Mouse (Mus musculus) olfactory bulb, adult 2 months (tissue): ENCODE measurements around the gene Gm20696. TPM values are rescaled to one million over a fixed set of nuclear protein-coding genes. Genes with fewer than 3 reads are reported as not detected.

ENCODE experiments used
- H3K27ac ChIP-seq: fragments of 200-500 bp; 2 replicates; pipeline ENCODE4 v1.5.1; 2012; ENCODE audit warnings: low read depth, low read length; ENCODE audit not compliant: insufficient read depth
- H3K4me1 ChIP-seq: fragments of 200-500 bp; 2 replicates; pipeline ENCODE4 v1.6.1; 2012; ENCODE audit warnings: low read length; ENCODE audit not compliant: control insufficient read depth, insufficient read depth
- H3K4me3 ChIP-seq: fragments of 200-500 bp; 2 replicates; pipeline ENCODE4 v1.5.1; 2012; ENCODE audit warnings: mild to moderate bottlenecking, low read depth, low read length, moderate library complexity; ENCODE audit not compliant: insufficient read depth
- CTCF ChIP-seq: fragments of 200-500 bp; IDR thresholded peaks from 2 replicates; pipeline ENCODE4 v1.5.1; 2012; ENCODE audit warnings: low read depth, mild to moderate bottlenecking, low read length, moderate library complexity; ENCODE audit not compliant: insufficient read depth
- POLR2A ChIP-seq: fragments of 200-500 bp; IDR thresholded peaks from 2 replicates; pipeline ENCODE4 v1.6.1; 2012; ENCODE audit warnings: mild to moderate bottlenecking, low read depth, low read length, moderate library complexity; ENCODE audit not compliant: insufficient read depth
- WGBS: fragments of 180-500 bp; shearing (Covaris S2); methylation state at CpG from one replicate; pipeline ENCODE4 v1.1.7; 2018; 5-methylcytosine and 5-hydroxymethylcytosine counted together
- polyA plus RNA-seq: library from polyadenylated mRNA; stranded (reverse); fragments of >200 nt; gene quantifications from 2 replicates; pipeline ENCODE4 v1.2.4, GENCODE M21; 2012; ENCODE audit warnings: low replicate concordance; ENCODE audit not compliant: missing spikeins, insufficient read depth, insufficient read length

Gm20696 gene
- polyA plus RNA-seq, 1 experiment, result not detected

- TF ChIP-seq CTCF (no peak), POLR2A (no peak)
- Histone ChIP-seq H3K4me3 (no peak overlapping the region), H3K27ac (no peak overlapping the region), H3K4me1 (peaks cover 3% of the 10 kb centered on the region; the same call in 1 of the 2 replicates)
- 84% methylated on average over 2 of the region's 2 CpGs for WGBS
These were observed 14.3 kb downstream of the Gm20696 start for GRCm38 (mm10) chr6:99652341-99652740.

- TF ChIP-seq POLR2A (no peak), CTCF (no peak)
- Histone ChIP-seq H3K4me3 (no peak overlapping the region), H3K4me1 (peaks cover 3% of the 10 kb centered on the region), H3K27ac (no peak overlapping the region)
- WGBS, result 86% methylated on average over 2 of the region's 2 CpGs
These were observed 17.3 kb downstream of the Gm20696 start for GRCm38 (mm10) chr6:99649307-99649706.

GRCm38 (mm10) chr6:99646344-99646743 lies 20.3 kb downstream of the Gm20696 start:
- Histone ChIP-seq H3K4me1 (peaks cover 2% of the 10 kb centered on the region; the same call in 1 of the 2 replicates), H3K27ac (no peak overlapping the region), H3K4me3 (no peak overlapping the region)
- TF ChIP-seq CTCF, result no peak
- 91% methylated on average over 10 of the region's 10 CpGs for WGBS

GRCm38 (mm10) chr6:99644876-99645275 lies 21.7 kb downstream of the Gm20696 start:
- Histone ChIP-seq H3K4me1 (peaks cover 2% of the 10 kb centered on the region; the same call in 1 of the 2 replicates), H3K27ac (no peak overlapping the region), H3K4me3 (no peak overlapping the region)
- TF ChIP-seq POLR2A (no peak), CTCF (no peak)
- 89% methylated on average over 5 of the region's 5 CpGs for WGBS

- H3K27ac ChIP-seq, result no peak overlapping the region
- WGBS, result 68% methylated on average over 5 of the region's 5 CpGs
- TF ChIP-seq POLR2A, result no peak
- no peak for TF ChIP-seq CTCF
- no peak overlapping the region for H3K4me3 ChIP-seq
- H3K4me1 ChIP-seq, result peaks cover 2% of the 10 kb centered on the region; the same call in 1 of the 2 replicates
These were observed 22.2 kb downstream of the Gm20696 start for GRCm38 (mm10) chr6:99644386-99644785.

- Histone ChIP-seq H3K4me3 (no peak overlapping the region), H3K4me1 (peaks cover 2% of the 10 kb centered on the region; the same call in 1 of the 2 replicates), H3K27ac (no peak overlapping the region)
- WGBS, result 54% methylated on average over 10 of the region's 10 CpGs
- TF ChIP-seq CTCF (no peak), POLR2A (no peak)
These were observed 23.0 kb downstream of the Gm20696 start for GRCm38 (mm10) chr6:99643439-99644199.

GRCm38 (mm10) chr6:99637456-99637855 lies 29.1 kb downstream of the Gm20696 start:
- no peak overlapping the region for H3K4me3 ChIP-seq
- peaks cover 11% of the 10 kb centered on the region for H3K4me1 ChIP-seq
- 0 out of 2 replicates have a peak overlapping the region, but pooled peaks have one; percentile 2 for H3K27ac ChIP-seq
- WGBS, result 57% methylated on average over 4 of the region's 4 CpGs
- TF ChIP-seq CTCF, result no peak
- no peak for TF ChIP-seq POLR2A

GRCm38 (mm10) chr6:99636801-99637200 lies 29.8 kb downstream of the Gm20696 start:
- TF ChIP-seq CTCF, result no peak
- no peak for TF ChIP-seq POLR2A
- WGBS, result 59% methylated on average over 8 of the region's 8 CpGs
- 0 out of 2 replicates have a peak overlapping the region, but pooled peaks have one; percentile 10 for H3K27ac ChIP-seq
- H3K4me3 ChIP-seq, result no peak overlapping the region
- peaks cover 11% of the 10 kb centered on the region for H3K4me1 ChIP-seq

- no peak overlapping the region for H3K27ac ChIP-seq
- H3K4me3 ChIP-seq, result no peak overlapping the region
- no peak for TF ChIP-seq CTCF
- TF ChIP-seq POLR2A, result no peak
- H3K4me1 ChIP-seq, result peaks cover 11% of the 10 kb centered on the region
- WGBS, result 76% methylated on average over 9 of the region's 9 CpGs
These were observed 30.5 kb downstream of the Gm20696 start for GRCm38 (mm10) chr6:99636121-99636520.
